Mouse (Mus musculus): Measurements from ENCODE around the gene Mapk10.

- TF ChIP-seq CTCF (conservative IDR thresholded peaks at IDR 0.05; ENCODE audit: low read length) (no peak), POU5F1 (IDR thresholded peaks at IDR 0.05; ENCODE audit: borderline replicate concordance, low read length) (no peak)
Observed at GRCm38 (mm10) chr5:103194549-103194948, 16.6 kb downstream of the Mapk10 start.
